ENCODE assay signal across 19 mouse cellular contexts in genomic region chr9:25196746-25197145, GRCm38 (mm10). TPM values are rescaled to one million over a fixed set of nuclear protein-coding genes. Genes with fewer than 3 reads are reported as not detected.
DNase-seq lines count a peak whose midpoint lies in the region; ATAC-seq and TF ChIP-seq lines count a peak whose summit lies in the region.
"Had no signal": no experiment of that assay in that cellular context is flagged by ENCODE, and none has a peak within 500 bp of the region (broad histone marks: within the 10 kb centered on the region; RNA-seq: fewer than 3 reads in every experiment).

No protein-coding gene starts in this region.

- WGBS in spleen, adult 2 months, result 10% methylated on average over 5 of the region's 5 CpGs
- WGBS in liver, postnatal 0 days (ENCODE audit: insufficient replicate concordance), result 52% methylated on average over 5 of the region's 5 CpGs

- TF ChIP-seq CTCF in spleen, adult 2 months (IDR thresholded peaks at IDR 0.05; ENCODE audit: extremely low read depth, insufficient read depth, insufficient read length, insufficient replicate concordance), result no peak
- TF ChIP-seq CTCF in liver, postnatal 0 days (IDR thresholded peaks at IDR 0.05; ENCODE audit: low read depth), result no peak

- H3K4me3 ChIP-seq in spleen, adult 2 months (ENCODE audit: extremely low read depth, insufficient read depth, insufficient read length), result no peak overlapping the region
- H3K4me3 ChIP-seq in liver, postnatal 0 days (ENCODE audit: low read depth, low read length), result no peak overlapping the region
- H3K4me3 ChIP-seq: forebrain, embryonic 12.5 days; heart, embryonic 15.5 days; hindbrain, embryonic 10.5 days; layer of hippocampus, adult 2 months; midbrain, embryonic 15.5 days; neural tube, embryonic 13.5 days had no signal

- H3K4me2 ChIP-seq in liver, postnatal 0 days (ENCODE audit: low read depth, low read length), result no peak overlapping the region
- H3K4me2 ChIP-seq: forebrain, embryonic 12.5 days; heart, embryonic 15.5 days; midbrain, embryonic 15.5 days; neural tube, embryonic 13.5 days had no signal

- TF ChIP-seq EP300 in liver, postnatal 0 days (IDR thresholded peaks at IDR 0.05; ENCODE audit: low read depth), result no peak

- H3K4me1 ChIP-seq in spleen, adult 2 months (ENCODE audit: control insufficient read depth, insufficient read depth, insufficient read length), result peaks cover 20% of the 10 kb centered on the region
- H3K4me1 ChIP-seq in liver, postnatal 0 days (ENCODE audit: insufficient read depth), result no peaks in the 10 kb centered on the region; the same call in 1 of the 2 replicates
- H3K4me1 ChIP-seq: forebrain, embryonic 12.5 days; hindbrain, embryonic 10.5 days; midbrain, embryonic 15.5 days; neural tube, embryonic 13.5 days had no signal

- H3K27ac ChIP-seq in spleen, adult 2 months (ENCODE audit: insufficient read depth, low read length), result peak overlapping the region; percentile 11; the same call in 1 of the 2 replicates
- H3K27ac ChIP-seq in liver, postnatal 0 days (ENCODE audit: low read depth), result no peak overlapping the region
- H3K27ac ChIP-seq: forebrain, embryonic 12.5 days; heart, embryonic 15.5 days; hindbrain, embryonic 10.5 days; layer of hippocampus, adult 2 months; midbrain, embryonic 15.5 days; neural tube, embryonic 13.5 days; stomach, postnatal 0 days had no signal

- intact Hi-C loops in gastrocnemius, postnatal 36 days (cut with DNase I), result no loop called here

- H3K9me3 ChIP-seq in liver, postnatal 0 days (ENCODE audit: low read length), result no peaks in the 10 kb centered on the region
- H3K9me3 ChIP-seq: forebrain, embryonic 12.5 days; heart, embryonic 15.5 days; hindbrain, embryonic 10.5 days; midbrain, embryonic 15.5 days; neural tube, embryonic 13.5 days had no signal

- H3K9ac ChIP-seq in liver, postnatal 0 days (replicated peaks), result no peak overlapping the region
- H3K9ac ChIP-seq: forebrain, embryonic 12.5 days; heart, embryonic 15.5 days; midbrain, embryonic 15.5 days; neural tube, embryonic 13.5 days had no signal

- TF ChIP-seq POLR2A in spleen, adult 2 months (IDR thresholded peaks at IDR 0.05; ENCODE audit: low read depth, low read length), result no peak

- H3K36me3 ChIP-seq in spleen, adult 2 months (ENCODE audit: control insufficient read depth, insufficient read depth, low read length), result no peaks in the 10 kb centered on the region
- no peaks in the 10 kb centered on the region for H3K36me3 ChIP-seq in splenic B cell, adult 2 months (ENCODE audit: control insufficient read depth, insufficient read depth, low read length, poor library complexity, severe bottlenecking)
- no peaks in the 10 kb centered on the region for H3K36me3 ChIP-seq in liver, postnatal 0 days (replicated peaks; ENCODE audit: insufficient read depth, low read length)
- H3K36me3 ChIP-seq: forebrain, embryonic 12.5 days; heart, embryonic 15.5 days; hindbrain, embryonic 10.5 days; midbrain, embryonic 15.5 days; neural tube, embryonic 13.5 days had no signal

- peak in 1 of 2 experiments; percentile 62 for DNase-seq in spleen, adult 2 months (ENCODE audit: low read depth in 1 of 2, low spot score in 2 of 2)
- DNase-seq in spleen, adult 12 weeks (ENCODE audit: low spot score), result no peak
- DNase-seq in induced T-regulatory cell, adult 2 months (ENCODE audit: low read depth), result peak; percentile 84
- peak; percentile 58 for DNase-seq in splenic B cell, adult 2 months (ENCODE audit: low read depth, low spot score)
- no peak for DNase-seq in liver, postnatal 0 days
- no peak for DNase-seq in MN1 (ENCODE audit: low spot score)
- no peak for DNase-seq in gastrocnemius, postnatal 36 days
- DNase-seq in cerebellum, postnatal 14 days, result no peak
- DNase-seq: cerebellum, adult 11 months; heart, adult 11 months; lung, adult 18-20 months; lung, postnatal 4 days had no signal

- no peaks in the 10 kb centered on the region for H3K27me3 ChIP-seq in spleen, adult 2 months (ENCODE audit: control insufficient read depth, insufficient read depth, low read length)
- H3K27me3 ChIP-seq in splenic B cell, adult 2 months (ENCODE audit: control insufficient read depth, insufficient read depth, low read length, poor library complexity, severe bottlenecking), result no peaks in the 10 kb centered on the region
- no peaks in the 10 kb centered on the region for H3K27me3 ChIP-seq in liver, postnatal 0 days (ENCODE audit: insufficient read depth, low read length)
- H3K27me3 ChIP-seq: forebrain, embryonic 12.5 days; heart, embryonic 15.5 days; midbrain, embryonic 15.5 days; neural tube, embryonic 13.5 days had no signal

- no peak for ATAC-seq in liver, postnatal 0 days
- ATAC-seq: midbrain, embryonic 15.5 days had no signal

RNA-seq across cellular contexts. Expression of gene Herpud2, which starts 45.1 kb away (rescaled TPM):
- 23.3 and 40.4 TPM in 2 replicates for polyA plus RNA-seq in spleen, adult 2 months (2012; rRNA removed)
- polyA plus RNA-seq in liver, postnatal 0 days (2015; fragmentation: Nextera tagmentation; extraction: Ambion mirVana), result 12.7 and 13.7 TPM in 2 replicates
- 10 to 100 TPM; 36.5 to 40.1 TPM for total RNA-seq in gastrocnemius, postnatal 36 days (2021)

RNA-seq across cellular contexts. Expression of gene Sept7, which starts 55.5 kb away (rescaled TPM):
- polyA plus RNA-seq in spleen, adult 2 months (2012; rRNA removed), result 4.3 and 5.1 TPM in 2 replicates
- 77.2 and 83.6 TPM in 2 replicates for polyA plus RNA-seq in liver, postnatal 0 days (2015; fragmentation: Nextera tagmentation; extraction: Ambion mirVana)
- 10 to 100 TPM; 64.4 to 67.1 TPM for total RNA-seq in gastrocnemius, postnatal 36 days (2021)

Comparison
In these comparisons a context has a peak if more than half of its experiments do, and no peak if none do; other contexts are left out.
1. DNase-seq: peak in induced T-regulatory cell, adult 2 months (single experiment) and splenic B cell, adult 2 months (single experiment); none in spleen, adult 12 weeks (single experiment), liver, postnatal 0 days (single experiment), MN1 (single experiment), gastrocnemius, postnatal 36 days (0 of 2) and cerebellum, postnatal 14 days (0 of 2).
2. RNA of gene Sept7, which starts 55.5 kb away (polyA plus RNA-seq): 77.2 to 83.6 TPM in liver, postnatal 0 days; 4.3 to 5.1 TPM in spleen, adult 2 months; every median in the first group is over 10 times any median in the second.